Mouse (Mus musculus) CD4-positive helper T cell, adult 2 months (primary cell): ENCODE data around the gene Slc2a6.

Experiments
- DNase-seq: peaks from one replicate; pipeline ENCODE4 v3.0.0-alpha.2; 2012; ENCODE audit warnings: low read depth, missing footprints, low spot score

The Slc2a6 gene

DNA sequence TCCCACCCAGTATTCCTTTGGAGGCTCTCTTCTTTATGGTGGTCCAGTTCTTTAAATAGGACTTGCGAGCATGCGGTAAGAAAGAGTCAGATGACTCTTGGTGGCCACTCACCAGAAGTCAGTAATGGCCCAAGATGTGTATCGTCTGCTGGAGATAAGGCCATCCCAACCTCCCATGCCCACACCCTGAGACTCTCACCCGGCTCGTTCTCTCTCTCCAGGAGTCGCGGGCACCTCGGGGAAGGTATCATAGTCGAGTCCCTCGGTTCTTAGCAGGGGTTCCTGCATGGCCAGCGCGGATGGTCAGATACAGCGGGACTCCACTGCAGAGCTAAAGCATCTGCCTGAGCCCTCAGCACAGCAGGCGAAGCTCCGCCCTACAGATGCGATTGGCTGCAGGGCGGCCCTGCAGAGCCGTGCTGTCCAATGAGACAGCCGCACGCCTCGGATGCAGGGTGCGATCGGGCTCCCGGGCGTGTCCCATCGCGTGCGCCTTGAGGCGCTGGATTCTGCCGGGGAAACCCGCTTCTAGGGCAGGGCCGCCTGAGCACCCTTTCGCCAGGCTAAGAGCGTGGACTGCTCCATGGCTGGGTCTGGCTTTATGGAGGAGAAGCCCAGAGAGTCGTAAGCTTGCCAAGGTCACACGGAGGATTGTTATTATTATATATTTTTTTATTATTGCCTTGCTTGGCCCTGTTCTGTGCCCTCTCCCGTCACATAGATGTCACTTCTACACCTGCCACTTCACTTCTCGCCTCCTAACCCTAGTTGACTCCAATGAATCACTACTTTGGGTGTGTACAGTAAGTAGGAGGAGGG is at the start of gene Slc2a6:
Gene Slc2a6, minus strand, starts transcription at position 381 of the 819 bp plus-strand sequence.
- DNase-seq: peak; percentile 91

- DNase-seq: peak; percentile 28
Measured at GRCm38 (mm10) chr2:27075485-27075884, 47.7 kb upstream of the Slc2a6 start.

- no peak for DNase-seq
Measured at GRCm38 (mm10) chr2:27074804-27075203, 47.0 kb upstream of the Slc2a6 start.

DNA sequence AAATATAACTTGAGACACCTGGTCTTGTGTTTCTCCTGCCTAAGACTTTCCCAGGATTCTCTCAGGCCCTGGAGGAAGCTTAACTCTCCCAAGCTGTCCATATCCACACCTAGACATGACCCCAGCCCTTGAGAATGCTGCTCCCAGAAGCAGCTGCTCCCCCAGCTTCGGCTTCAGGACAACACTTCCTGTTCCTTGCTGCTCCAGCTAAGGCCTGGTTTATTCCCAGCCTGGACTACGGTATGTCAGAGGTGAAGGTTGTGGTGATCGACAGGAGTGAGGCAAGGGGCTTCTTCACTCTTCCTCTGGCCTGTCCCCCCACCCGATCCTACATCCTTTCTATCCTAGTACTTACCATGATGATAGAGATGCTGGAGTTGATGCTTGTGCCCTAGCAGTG is 45.6 kb upstream of the Slc2a6 start:
- DNase-seq: no peak

DNA sequence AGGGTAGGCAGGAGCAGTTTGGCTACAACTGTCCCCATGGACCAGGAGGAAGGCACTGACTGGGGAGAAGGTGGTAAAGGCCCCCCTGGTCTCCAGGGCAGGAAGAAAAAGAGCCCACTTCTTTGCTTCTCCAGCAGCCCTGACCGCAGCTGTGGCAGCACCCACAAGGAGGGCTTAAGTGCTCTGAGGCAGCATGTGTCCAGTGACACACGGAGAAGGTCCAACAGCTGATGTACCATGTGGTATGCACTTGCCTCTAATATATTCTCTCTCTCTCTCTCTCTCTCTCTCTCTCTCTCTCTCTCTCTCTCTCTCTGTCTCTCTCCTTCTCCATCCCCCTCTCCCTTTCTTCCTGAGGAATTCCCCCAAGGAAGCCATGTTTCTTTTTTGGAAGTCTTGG is 44.2 kb upstream of the Slc2a6 start, which contains the start of gene Mymk:
Gene Mymk, minus strand, starts transcription at position 202 of the 400 bp plus-strand sequence.
- no peak for DNase-seq

DNA sequence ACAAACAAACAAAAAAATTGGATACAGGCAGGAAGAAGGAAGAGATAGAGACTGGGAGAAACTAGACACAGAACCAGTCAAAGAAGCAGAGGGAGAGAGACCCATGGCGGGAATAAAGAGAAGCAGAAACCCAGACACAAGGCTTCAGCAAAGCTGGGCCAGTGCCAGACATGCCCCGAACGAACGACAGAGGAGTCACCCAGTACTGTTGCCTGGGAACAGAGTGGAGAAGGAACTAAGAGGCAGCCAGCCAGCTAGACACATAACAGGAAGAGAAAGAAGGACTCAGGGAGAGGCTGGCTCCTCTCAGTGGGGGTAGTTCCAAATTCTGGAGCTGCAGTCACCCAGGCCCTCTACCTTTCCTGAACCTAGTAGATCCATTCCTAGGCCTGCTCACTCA is 43.3 kb upstream of the Slc2a6 start:
- no peak for DNase-seq

- DNase-seq: no peak
Measured at GRCm38 (mm10) chr2:27070247-27070813, 42.5 kb upstream of the Slc2a6 start.

GRCm38 (mm10) chr2:27069646-27070045 is 41.8 kb upstream of the Slc2a6 start:
- DNase-seq: no peak

- no peak for DNase-seq
Measured at GRCm38 (mm10) chr2:27067996-27068395, 40.2 kb upstream of the Slc2a6 start.

DNA sequence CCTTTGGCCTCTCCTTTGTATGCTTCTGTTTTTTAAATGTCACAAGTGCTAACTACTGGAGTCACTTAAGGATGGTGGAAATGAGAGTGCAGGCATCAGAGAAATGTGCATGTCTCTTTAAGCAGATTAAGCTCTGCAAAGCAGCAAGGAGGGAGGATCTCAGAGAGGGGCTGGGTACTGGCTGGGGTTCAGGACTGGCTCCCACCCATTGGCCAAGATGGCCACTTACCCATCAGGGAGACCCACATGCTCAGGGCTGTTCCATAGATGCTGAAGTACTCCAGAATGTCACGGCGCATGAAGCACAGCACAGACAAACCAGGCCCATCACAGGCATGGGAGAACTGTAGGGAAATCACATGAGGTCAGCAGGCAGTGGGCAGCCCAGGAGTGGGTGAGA is 39.3 kb upstream of the Slc2a6 start:
- DNase-seq: no peak

DNA sequence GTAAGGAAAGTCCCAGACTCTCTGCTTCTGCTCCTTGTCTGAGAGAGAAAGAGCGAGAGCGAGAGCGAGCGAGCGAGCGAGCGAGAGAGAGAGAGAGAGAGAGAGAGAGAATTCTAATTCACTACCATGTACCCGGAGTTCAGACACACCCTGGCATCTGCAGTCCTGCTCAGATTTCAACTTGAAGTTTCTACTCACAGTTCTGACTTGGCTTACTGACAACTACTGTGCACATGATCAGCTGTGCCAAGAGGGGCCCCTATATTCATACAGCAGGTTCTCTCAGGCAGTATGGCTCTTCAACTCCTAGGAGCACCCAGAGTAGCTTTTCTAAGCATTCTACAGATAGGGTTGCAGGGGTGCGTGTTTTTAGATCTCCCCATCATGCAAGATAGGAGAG is 31.4 kb upstream of the Slc2a6 start:
- no peak for DNase-seq

DNA sequence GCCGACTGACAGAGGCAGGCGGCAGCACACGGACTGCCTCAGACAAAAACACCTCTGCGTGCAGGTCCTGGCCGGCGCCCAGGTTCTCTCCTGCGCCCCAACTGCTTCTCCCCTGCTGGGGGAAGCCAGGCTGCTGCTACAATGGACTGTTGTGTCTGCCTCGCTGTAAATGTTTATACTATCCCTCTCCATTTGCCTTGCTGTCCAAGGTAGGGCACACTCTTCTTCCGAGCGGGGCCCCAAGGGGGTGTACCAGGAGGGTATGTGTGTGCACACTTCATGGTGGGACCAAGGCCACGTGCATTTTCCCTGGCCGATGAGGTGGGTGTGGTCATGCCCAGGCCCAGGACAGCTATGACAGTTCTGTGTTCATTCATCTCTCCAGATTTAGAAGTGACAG is 31.0 kb upstream of the Slc2a6 start:
- DNase-seq: no peak

DNA sequence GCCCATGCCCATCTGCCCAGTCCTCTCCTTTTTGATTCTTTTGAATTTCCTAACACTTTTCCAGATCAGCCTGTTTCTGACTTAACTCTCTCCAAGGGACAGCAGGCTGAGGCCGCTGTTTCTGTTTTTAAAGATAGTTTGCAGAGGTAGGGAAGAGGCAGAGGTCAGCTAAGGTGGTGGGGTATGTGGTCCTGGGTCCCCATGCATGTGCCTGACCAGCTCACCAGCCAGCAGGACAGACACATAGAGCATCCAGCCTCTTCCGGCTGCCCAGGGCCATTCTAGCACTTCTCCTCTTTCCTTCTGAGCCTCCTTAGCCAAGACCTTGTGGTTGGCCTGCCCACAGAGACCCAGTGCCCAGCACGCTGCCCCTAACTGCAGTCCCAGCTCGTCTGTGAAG is 30.5 kb upstream of the Slc2a6 start:
- no peak for DNase-seq

- no peak for DNase-seq
Measured at GRCm38 (mm10) chr2:27049408-27049807, 21.6 kb upstream of the Slc2a6 start.

DNA sequence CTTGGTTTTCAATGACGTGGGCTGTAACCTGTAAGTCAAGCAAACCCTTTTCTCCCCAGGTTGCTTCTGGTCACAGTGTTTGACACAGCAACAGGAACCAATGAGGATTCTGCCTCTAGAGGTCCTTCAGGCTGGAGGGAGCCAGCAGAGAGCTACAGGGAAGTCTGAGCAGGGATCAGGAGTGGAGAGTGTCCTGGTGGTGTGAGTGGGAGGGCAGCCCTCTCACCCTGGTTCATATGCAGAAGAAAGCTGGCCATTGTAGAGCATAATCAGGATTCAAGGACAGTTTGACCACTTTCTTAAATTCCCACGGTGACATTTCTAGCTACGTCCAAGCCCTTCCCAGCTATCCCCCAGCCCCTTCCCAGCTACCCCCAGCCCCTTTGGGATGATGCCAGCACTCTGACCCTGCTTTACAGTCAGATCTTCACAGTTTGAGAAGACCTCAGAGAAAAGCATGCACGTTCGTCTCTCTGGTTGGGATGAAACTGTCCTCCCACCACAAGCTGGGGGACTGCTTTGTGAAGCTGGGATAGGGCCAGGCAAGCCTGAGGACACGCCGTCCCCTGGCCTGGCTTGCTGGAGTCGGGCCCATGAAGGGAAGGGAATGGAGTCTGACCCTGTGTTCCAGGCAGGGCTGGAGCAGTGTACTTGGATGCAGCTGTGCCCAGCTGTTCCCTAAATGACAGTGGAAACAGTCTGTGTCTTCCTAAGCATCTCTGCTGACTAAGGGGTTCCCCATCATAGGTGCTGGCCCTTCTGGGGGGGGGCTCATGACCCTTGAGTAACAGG is 18.4 kb upstream of the Slc2a6 start:
- no peak for DNase-seq

GRCm38 (mm10) chr2:27044641-27045040 is 16.8 kb upstream of the Slc2a6 start:
- no peak for DNase-seq

DNA sequence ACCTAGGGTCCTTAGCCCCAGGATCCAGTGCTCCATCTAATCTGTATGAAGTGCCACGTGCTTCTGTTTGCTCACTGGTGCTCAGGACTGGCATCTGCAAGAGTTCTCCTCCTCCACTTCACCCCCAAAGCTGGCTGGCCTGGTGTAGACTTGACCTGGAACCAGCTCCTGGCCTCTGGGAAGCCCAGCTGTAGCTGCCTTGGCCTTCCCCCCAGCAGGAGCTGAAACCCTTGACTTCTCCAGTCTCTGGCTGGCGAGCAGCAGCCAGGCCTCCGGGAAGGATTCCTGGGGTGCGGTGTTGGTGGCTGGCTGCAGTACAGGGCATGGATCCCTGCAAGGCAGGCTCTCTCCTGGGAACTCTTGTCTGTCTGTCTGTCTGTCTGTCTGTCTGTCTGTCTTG is 16.4 kb upstream of the Slc2a6 start:
- no peak for DNase-seq

DNA sequence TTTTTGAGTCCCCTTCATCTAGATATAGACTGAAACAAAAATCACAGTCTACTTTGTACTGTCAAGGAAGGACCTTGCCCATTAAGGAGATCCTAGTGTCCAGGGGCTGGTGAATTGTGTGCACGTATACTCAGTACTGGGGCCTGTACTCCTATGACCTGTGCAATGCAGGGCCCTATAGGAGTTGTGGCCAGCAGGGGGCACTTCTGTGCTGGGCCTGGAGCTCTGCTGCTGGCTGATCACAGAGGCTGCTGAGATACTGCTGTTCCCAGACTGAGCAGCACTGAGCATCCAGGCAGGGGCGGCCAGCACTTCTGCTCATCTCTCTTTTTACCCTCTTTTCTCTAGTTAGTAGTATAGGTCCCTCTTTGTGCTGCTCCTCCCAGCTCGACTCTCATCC is 15.7 kb upstream of the Slc2a6 start:
- DNase-seq: peak; percentile 67

DNA sequence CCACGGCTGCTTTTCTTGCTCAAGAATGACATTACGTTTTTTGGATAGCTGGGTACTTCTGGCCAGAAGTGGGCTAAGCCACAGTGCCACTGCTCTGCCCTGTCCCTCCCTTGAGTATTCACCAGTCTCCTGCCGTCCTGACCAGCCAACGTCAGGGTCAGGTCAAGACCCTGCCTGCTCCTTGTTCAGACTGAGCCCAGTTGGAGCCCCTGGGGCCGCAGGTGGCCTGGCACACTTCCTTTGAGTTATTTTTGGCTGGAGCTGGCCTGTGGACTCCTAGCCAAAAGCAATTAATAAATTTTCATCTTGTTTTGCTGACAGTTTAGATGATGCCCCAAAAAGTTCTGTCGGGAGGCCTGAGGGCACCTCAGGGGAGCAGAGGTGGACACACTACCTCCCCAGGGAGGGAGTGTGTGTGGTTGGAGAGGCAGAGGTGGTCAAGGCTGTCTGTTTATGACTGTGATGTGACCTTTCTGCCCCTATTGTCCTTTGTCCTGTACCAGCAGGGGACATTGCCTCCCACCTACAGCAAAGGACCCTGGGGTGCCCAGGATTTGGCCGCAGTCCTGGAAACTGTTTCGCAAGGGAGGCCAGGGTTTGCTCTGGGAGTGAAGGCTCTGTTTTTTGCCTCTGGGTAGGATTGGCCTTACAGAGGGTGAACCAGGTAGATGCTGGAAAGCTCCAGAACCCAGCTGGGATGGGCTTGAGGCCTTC is 14.5 kb upstream of the Slc2a6 start:
- no peak for DNase-seq

- no peak for DNase-seq
Measured at GRCm38 (mm10) chr2:27039286-27039685, 11.5 kb upstream of the Slc2a6 start.

- DNase-seq: peak; percentile 58
Measured at GRCm38 (mm10) chr2:27038596-27038995, 10.8 kb upstream of the Slc2a6 start.

GRCm38 (mm10) chr2:27037008-27037407 is 9.2 kb upstream of the Slc2a6 start:
- no peak for DNase-seq
